Mouse (Mus musculus): ENCODE data around the gene Cep131.

- TF ChIP-seq CTCF (IDR thresholded peaks at IDR 0.05; ENCODE audit: low read depth, low read length), result no peak
- no peak for TF ChIP-seq POLR2A (IDR thresholded peaks at IDR 0.05; ENCODE audit: insufficient read depth, low read length)
Observed at GRCm38 (mm10) chr11:120114488-120115215, 28.0 kb upstream of the Cep131 start.
